Mouse (Mus musculus) v-Abl transformed pro-B cells (cell line): ENCODE results near the gene Calm1.
"Not testable (repeated sequence)": the region's sequence is repeated elsewhere in the genome, so short reads cannot be mapped to it uniquely, and the experiment has no call there.

ENCODE experiments used
- in situ Hi-C, 2 experiments: fragments of 400-800 bp; cut with MboI; formaldehyde crosslinking; loops; one replicate each; pipeline ENCODE4 v1.15.1; 2025; ENCODE audit not compliant: unreplicated experiment in 2 of 2

Gene Calm1

DNA sequence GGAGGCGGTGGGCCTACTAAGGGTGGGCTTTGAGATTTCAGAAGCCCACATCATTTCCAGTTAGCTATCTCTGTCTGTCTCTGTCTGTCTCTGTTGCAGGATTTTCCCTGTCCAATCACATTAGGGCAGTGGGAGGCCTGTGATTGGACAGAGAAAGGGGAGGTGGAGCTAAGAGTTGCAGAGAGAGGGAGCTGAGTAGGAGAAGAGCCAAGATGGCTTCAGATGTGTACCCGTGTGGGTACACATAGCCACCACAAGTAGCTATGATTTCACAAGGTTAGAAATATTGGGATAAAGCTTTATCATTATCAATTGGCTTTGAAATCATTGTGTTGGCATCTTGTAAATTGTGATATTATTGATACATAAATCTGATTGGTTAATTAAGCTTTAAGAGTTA is 17.9 kb downstream of the Calm1 start:
- in situ Hi-C loops: not testable (repeated sequence)

DNA sequence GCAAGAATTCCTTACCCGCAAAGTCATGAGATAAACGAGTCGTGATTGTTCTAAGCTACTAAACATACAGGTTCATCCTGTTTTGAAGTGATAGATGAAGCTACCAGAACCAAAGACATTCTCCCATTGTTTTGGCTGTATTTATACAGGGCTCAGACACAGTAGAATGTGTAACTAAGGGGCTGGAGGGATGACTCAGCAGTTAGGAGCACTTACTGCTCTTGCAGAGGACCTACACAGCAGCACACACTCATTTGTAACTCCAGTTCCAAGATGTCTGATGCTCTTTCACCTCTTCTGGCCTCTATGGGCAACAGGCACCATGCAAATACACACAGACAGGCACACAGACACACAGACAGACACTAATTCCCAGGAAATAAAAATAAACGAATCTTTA is 20.8 kb downstream of the Calm1 start:
- in situ Hi-C loops: loop anchor here in 1 of 2 experiments (5.0 kb wide), 1 partner anchor 37 kb away; no protein-coding TSS in a partner anchor

DNA sequence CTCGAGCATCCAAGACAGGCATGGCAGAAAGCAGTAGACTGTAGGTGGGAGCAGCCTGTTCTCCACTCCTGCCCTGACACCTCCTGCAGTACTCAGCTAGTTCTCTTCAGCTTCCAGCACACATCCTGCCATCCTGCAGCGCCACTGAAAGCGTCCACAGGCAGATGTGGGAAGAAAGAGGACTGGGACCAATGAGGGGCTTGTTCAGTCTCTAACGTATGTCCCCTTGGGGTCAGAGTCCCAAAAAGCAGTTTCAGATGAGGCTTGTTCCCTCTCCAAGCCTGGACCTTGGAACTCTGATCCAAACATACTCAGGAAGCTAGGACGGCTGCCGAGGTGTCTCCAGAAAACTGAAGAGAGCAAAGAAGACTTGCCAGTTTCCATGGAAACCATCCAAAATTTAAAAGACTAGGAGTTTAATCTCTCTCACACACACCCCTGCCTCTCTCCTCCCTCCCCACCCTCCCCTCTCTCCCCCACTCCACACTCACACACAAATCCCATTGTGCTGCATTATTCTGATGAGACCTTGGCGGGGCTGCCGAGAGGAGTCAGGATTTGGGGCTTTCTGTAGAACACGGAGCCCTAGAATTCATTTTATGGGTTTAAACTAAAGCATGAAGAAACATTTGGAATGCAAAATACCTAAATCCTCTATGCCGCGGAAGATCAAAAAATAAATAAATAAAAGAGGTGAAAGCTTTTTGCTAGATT is 22.5 kb downstream of the Calm1 start:
- in situ Hi-C loops: loop anchor here in 1 of 2 experiments (5.0 kb wide), 1 partner anchor 36 kb away; no protein-coding TSS in a partner anchor

DNA sequence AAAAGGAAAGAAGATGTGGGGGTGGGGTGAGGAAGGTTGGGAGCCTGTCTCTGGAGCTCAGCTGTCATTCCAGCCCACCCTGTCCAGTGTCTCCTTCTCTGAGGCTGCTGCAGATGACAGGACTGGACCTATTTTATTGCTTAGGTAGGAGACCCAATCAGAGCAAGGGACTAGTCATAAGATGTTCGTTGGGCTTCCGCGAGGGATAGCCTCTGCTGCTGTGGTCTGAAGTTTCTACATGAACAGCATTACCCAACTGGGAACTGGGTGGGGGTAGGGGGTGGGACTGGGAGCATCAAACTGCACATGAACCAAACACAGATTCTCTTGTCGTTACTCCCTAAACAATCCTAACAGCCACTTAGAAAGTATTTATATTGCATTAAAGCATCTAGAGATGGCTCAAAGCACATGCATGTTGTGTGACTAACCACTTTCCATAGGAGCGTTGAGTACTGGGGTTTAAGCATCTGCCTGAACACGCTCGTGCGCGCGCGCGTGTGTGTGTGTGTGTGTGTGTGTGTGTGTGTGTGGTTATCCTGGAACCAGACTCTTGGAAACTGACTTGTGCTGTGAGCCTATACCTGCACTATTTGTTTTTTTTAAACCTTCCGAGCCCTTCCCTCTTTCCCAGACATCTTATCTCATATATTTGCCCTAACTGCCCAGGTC is 23.2 kb downstream of the Calm1 start:
- in situ Hi-C loops: loop anchor here in 1 of 2 experiments (5.0 kb wide), 1 partner anchor 35 kb away; no protein-coding TSS in a partner anchor

DNA sequence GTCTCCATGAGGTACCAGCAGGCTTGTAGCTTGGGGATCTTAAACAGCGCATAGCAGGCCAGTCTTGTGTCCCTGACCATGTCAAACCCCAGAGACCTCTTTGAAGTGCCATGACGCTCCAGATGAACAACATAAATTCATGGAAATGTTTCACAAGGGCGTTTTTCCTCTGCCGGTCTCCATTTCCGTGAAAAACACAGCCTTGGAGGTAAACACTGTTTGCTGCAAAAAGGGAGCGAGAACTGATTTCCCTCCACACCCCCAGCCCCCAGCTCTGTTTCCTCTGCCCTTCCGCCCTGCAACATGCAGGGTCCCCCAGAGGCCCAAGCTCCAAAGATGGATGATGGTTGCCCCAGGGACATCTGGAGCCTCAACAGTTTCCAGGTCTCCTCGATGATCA is 24.3 kb downstream of the Calm1 start:
- in situ Hi-C loops: loop anchor here in 1 of 2 experiments (5.0 kb wide), 1 partner anchor 34 kb away; no protein-coding TSS in a partner anchor

DNA sequence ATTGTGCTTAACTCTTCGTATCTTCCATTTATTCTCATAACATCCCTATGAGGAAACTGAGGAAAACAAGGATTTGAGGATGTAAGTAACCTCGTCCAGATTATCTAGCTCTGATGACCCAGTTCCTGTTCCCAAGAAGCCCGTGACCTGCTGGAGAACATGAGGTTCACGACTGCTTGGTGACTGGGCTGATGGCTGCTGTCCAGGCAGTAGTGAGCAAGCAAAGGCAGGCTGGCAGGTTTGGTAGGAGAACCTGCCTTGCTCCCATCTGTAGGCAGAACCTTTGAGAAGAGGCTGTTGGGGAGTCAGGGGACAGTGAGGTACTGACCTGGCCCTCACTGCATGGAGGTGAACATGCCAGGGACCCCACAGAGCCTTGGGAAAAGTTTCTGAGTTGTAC is 26.0 kb downstream of the Calm1 start:
- in situ Hi-C loops: no loop called here

DNA sequence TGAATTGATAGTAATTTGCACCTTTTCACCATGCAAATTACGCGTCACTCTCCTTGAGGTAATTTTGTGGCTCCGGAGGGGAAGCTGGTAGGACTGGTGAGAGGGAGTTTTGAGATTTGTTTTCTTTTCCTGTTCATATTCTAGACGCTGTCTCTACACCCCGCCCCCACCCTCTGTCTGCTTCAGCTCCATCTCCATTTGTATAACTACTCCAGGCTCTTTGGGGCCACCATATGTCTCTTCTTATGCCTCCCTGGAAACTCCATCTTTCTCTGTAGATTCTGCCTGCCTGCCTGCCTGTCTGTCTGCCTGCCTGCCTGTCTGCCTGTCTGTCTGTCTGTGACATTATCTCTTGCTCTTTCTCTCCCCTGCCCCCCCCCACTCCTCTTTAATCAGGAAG is 26.8 kb downstream of the Calm1 start:
- in situ Hi-C loops: no loop called here

DNA sequence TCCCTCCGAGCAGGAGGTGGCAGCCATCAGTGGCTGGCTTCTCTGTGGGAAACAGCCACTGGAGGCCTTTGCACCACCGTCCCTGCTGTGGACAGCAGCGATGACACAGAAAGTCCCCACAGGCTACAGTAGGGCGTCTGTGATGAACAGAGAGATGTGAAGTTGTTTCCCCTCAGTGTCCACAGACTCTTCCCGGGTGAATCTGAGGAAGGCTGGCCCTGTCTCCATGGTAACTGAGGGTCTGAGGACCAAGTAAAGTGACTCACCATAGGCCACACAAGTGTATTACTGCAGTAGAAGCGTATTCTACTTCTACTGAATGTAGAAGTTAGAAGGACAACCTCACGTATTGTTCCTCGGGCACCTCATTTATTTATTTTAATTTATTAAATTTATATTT is 27.4 kb downstream of the Calm1 start:
- in situ Hi-C loops: no loop called here

- in situ Hi-C loops: no loop called here
Observed at GRCm38 (mm10) chr12:100228041-100228725, 28.9 kb downstream of the Calm1 start.

GRCm38 (mm10) chr12:100234201-100234600 is 35.0 kb downstream of the Calm1 start:
- in situ Hi-C loops: no loop called here

DNA sequence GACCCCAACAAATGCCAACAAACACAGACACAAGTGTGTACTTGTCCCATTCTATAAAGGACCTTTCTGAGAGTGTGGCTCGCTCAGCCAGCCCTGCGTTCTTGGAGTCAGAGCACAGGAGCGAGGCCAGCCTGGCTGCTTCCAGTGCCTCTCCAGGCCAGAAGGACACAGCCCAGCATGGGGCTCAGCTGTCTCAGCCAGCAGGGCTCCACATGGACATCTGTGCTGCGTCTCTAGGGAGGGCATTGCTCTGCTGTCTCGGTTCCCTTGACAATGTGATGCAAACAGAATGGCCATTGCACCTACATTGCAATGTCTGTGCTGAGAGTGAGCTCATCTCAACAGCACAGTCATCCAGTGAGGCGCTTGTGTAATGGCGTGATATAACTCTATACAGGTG is 35.7 kb downstream of the Calm1 start:
- in situ Hi-C loops: no loop called here

DNA sequence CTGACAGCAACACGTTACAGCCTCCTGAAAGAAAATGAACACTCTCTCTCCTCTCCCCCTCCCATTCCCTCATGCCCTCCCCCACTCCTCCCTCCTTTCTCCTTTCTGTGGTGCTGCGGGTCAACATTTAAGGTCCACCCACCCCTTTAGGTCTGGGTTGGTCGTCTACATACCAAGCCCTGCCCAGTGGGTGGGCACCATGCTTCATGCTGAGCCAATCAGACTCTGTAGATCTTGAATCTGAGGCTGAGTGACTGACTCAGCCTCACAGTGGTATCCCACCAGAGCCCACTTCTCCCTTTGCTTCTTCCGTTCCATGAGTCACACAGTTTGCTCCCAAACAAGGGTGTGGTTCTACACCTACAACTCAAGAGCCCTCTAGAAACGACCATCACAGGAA is 36.2 kb downstream of the Calm1 start:
- in situ Hi-C loops: no loop called here

GRCm38 (mm10) chr12:100239404-100239803 is 40.2 kb downstream of the Calm1 start:
- in situ Hi-C loops: no loop called here

GRCm38 (mm10) chr12:100239807-100240206 is 40.6 kb downstream of the Calm1 start:
- in situ Hi-C loops: no loop called here

DNA sequence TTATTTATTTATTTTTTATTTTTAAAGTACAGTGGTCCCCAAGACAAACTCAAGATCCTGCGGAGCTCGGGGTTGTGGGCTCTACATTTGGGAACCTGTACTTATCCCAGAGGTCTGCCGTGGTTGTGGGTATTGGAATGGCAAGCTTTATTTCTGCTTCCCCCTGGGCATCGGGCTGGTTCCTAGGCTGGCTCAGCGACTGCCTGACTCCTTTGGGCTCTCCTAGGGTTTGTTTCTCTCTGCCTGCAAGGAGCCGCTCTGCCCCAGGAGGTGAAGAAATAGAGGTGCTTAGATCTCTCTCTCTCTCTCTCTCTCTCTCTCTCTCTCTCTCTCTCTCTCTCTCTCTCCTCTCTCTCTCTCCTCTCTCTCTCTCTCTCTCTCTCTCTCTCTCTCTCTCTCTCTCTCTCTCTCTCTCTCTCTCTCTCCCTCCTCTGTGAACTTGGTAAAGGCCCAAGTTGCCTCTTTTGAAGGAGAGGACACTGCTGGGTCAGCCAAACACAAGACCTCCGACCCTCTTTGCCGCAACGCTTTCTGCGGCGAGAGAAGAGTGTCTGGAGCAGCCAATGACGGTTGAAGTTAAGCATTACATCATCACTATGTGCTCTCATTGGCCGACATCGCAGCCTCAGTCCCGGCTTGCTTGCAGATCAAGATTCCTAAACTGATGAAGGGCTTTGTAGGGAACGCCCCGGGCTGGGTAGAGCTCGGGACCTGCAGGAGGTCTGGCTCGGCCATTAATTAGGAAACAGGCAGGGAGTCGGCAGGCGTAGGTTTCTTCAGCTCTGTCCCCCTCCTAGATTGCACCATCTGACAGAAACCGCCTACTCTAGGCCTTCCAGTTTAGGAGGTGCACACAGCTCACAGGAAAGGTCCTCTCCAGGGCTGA is 42.9 kb downstream of the Calm1 start:
- in situ Hi-C loops: no loop called here

- in situ Hi-C loops: no loop called here
Observed at GRCm38 (mm10) chr12:100244580-100244979, 45.3 kb downstream of the Calm1 start.

- in situ Hi-C loops: no loop called here
Observed at GRCm38 (mm10) chr12:100249170-100249569, 49.9 kb downstream of the Calm1 start.

DNA sequence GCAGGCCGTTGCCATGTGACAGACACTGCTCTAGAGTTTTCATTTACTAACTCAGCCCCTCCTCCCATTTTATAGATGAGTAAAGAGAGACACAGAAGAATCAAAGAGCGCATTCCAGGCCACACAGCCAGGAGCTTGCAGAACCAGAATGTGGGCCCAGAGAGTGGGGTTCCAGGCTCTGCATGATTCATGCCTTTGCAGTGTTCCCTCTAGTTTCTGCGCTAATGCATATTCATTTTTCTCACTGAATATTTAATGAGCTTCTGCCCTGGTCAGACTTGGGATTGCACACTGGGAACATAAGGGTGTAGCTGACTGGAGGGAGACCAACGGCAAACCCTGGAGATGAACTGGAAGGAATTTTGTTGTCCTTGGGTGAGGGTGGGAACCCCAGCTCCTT is 55.2 kb downstream of the Calm1 start:
- in situ Hi-C loops: no loop called here

- in situ Hi-C loops: loop anchor here in 1 of 2 experiments (5.0 kb wide), 1 partner anchor 33 kb away; no protein-coding TSS in a partner anchor
Observed at GRCm38 (mm10) chr12:100255441-100255949, 56.3 kb downstream of the Calm1 start.

DNA sequence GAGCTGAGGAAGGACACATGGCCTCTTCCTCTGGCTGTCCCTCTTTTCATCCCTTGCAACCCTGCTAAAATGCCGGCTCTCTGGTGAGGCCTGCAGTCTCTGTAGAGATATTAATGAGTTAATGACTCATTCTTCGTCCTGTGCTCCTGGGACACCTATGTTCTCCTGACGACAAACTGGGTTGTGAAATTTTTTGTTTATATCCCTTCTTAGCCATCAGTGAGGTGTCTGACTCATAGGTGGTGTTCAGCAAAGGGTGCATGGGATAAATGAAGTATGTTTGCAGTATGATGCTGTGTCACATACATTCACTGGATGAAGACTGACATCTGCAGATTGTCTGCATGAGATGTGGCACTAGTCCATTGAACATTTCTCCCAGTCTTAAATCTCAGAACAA is 58.5 kb downstream of the Calm1 start:
- in situ Hi-C loops: loop anchor here in 1 of 2 experiments (5.0 kb wide), 1 partner anchor 35 kb away; no protein-coding TSS in a partner anchor
